Mouse (Mus musculus): Measurements from ENCODE around the gene Nepn.
A peak's percentile ranks its signal among the peaks of the same experiment; 100 is the strongest.
"Not testable (repeated sequence)": the region's sequence is repeated elsewhere in the genome, so short reads cannot be mapped to it uniquely, and the experiment has no call there.

Gene Nepn

DNA sequence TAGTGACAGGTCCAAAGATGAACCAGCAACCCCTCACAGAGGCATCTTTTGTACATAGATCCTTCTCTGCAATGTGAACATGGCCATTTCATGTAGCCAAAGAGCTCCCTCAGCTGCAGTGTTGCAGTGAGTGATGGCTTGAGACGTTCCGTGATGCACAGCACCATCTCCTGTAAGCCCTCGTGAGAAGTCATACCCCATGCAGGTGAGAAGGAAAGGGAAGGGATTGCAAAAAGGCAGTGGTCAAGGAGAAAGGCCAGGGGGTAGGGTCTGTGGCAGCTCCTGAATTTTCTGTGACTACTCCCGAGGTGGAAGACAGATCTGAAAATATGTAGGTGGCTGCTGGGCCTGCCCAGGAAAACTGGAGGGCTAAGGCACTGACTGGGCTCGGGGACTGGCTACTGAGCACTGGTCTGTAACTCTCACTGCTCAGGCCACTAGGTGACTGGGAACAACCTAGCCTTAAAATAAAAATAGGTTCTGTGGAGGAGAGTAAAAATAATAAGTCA is at the start of gene Nepn:
Nepn (plus strand) TSS at position 51 of the 509 bp plus-strand sequence.
- no peak for DNase-seq (ENCODE audit: low spot score in 2 of 2)

DNA sequence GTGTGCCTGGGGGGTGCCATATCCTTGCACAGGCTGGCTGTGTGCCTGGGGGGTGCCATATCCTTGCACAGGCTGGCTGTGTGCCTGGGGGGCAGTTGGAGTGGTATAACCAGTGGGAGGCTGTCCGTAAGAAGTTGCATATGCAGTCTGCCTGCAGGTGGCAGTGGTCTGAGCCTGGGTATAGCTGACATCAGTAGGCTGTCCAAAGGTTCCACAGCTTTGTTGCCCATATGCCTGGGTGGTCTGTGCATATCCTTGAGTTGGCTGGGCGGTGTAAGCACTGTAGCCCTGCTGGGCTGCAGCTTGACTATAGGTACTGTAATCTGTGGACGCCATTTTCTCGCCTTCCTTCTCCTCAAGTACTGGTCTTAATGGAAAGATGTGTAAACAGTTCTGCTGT is 45.4 kb upstream of the Nepn start:
- not testable (repeated sequence) for DNase-seq (ENCODE audit: low spot score in 2 of 2)

DNA sequence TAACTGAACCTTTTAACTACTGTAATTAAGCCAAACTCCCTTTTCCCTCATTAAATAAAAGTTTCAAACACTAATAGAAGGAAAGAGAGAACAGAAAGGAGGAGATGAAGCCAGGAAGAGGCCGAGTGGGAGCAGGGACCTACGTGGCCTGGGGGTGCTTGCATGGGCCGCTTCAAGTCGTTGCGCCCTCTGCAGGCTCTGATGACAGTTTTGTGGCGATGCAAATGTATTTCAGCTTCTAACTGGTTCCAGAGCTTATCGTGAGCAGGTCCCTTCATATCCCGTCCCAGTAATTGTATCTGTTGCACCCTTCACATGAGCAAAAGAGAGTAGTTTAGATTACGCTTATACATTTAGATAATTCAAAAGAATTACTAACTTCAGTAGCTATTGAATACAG is 35.6 kb upstream of the Nepn start:
- no peak for DNase-seq (ENCODE audit: low spot score in 2 of 2)

DNA sequence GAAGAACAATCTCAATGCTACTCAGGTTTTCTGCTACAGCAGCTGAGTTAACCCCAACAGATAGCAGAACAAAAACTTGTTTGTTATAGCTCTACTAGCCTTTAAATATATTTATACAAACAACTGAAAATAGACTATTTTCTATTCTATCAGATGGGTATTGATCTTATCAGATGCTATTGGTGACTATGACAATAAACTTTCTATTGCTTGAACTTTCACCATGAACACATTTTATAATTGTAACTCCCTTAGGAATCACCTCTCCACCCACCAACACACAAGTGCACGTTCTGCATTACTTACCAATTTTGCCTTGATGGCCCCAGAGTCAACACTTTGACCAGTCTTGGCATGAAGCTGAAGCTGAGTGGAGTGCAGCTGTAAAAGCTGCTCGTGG is 30.3 kb upstream of the Nepn start, which contains the start of gene Gm26741:
Gm26741 (plus strand) TSS at position 301 of the 400 bp plus-strand sequence.
- no peak for DNase-seq (ENCODE audit: low spot score in 2 of 2)

DNA sequence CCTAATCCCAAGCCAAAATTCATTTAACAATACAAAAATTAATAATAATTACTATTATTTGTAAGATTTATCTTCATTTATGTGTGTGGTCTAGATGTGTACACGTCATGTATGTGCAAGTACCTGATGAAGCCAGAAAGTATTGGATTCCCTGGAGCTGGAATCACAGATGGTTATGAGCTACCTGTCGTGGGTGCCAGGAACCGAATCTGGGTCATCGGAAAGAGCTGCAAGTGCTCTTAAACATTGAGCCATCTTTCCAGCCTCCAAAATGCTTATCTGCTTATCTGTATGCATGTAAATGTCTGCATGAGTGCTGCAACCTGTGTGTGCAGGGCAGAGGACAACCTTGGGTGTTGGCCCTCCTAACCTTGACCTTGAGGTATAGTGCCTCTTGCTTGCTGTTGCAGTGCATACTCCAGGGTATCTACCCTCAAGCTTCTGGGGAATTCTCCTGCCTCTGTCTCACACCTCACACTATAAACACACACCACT is 28.5 kb upstream of the Nepn start:
- no peak for DNase-seq (ENCODE audit: low spot score in 2 of 2)

DNA sequence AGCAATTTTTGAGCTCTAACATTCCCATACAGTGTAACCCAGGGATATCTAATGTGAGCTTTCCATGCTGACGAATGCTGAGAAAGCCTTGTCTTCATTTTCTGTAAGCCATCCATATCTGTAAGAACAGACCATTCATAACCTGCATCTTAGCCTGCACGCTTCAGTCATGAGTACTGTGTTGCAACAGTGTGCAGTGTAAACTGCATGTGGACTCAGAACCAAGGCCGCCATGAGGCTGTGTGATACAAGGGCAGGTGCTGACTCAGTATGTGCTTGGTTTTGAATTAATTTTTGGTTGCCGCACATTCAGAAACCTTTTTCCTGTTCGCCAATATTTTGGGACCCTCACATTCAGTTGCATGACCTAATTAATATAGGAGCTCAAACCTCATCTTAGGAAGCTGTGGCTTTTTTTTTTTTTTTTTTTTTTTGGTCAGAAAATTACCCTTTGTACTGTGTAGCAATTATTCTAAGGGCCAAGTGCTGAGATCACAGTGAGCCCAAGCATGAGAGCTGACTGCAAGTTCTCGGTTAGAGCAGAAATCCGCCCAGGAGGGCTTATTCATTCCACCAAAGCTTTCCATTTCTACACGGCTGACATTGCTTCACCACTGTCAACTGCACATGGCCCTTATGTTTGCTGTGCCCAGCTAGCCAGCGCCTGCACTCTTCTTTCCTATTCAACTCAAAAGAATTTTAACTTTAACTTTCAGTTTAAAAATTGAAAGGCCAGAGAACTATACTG is 27.7 kb upstream of the Nepn start:
- DNase-seq (ENCODE audit: low spot score in 2 of 2), result no peak

DNA sequence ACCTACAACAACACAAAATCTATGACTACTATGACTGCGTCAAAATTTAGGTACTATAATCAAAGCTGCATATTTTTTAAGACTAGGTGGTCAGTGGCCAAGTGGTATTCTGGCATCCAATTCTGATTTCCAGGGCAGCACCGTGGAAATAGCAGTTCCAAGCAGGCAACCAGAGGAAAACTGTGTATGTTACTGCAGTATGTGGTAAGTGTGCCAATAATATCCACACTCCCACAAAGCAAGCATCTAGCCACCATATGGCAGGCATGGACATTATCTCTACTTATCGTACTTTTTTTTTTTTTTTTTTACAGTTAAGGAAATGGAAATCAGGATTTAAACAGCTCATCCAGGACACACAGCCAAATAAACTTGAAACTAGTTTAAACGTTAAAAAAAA is 20.4 kb upstream of the Nepn start:
- DNase-seq (ENCODE audit: low spot score in 2 of 2), result no peak

DNA sequence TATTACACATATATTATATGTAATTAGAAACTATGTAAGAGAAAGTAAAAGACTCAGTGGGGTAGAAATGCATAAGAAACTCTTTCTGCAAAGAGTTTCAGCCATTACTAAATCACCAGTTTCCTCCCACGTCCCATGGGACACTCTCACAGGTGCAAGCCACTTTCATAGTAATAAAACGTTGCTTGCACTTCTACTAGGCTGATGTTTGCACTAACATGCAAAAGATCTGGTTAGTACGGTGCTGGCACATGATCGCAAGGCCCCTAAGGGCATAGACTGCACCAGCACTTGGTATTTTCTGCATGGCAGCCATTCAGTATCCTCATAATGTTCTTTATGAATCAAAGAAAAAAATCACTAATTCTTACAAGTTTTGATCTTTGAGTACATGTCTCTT is 14.9 kb upstream of the Nepn start:
- DNase-seq (ENCODE audit: low spot score in 2 of 2), result no peak

DNA sequence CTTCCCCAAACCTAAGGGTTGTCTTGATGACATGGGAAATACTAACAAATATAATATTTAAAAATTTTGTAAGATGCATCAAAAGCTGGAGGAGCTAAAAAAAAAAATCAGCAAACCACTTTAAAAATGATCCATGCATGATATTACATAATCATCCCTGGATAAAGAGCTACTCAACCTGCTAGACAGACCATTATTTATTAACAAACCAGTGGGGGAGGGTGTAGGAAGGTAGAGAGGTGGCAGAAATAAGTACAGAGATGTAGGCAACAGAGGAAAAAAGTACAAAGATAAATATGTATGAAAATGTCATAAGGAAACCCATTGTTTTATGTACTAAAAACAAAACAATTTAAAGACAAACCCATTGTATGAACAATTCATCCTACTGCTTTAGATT is 14.1 kb upstream of the Nepn start:
- DNase-seq (ENCODE audit: low spot score in 2 of 2), result no peak

DNA sequence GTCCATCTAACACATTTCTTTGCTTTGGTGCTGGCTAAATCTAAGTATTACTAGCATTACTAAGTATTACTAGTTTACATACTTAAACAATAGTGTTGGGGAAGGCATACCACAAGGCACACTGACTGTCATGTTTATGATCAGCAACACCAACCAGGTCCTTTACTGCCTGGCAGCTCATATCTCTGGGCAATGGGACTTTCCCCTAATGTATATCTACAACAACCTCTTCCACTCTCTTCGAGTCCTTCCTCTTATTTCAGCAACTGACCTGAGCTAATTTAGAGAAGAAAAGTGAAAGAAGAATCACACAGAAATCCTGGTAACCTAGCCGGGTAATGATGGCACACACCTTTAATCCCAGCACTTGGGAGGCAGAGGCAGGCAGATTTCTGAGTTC is 12.3 kb upstream of the Nepn start:
- DNase-seq (ENCODE audit: low spot score in 2 of 2), result no peak

DNA sequence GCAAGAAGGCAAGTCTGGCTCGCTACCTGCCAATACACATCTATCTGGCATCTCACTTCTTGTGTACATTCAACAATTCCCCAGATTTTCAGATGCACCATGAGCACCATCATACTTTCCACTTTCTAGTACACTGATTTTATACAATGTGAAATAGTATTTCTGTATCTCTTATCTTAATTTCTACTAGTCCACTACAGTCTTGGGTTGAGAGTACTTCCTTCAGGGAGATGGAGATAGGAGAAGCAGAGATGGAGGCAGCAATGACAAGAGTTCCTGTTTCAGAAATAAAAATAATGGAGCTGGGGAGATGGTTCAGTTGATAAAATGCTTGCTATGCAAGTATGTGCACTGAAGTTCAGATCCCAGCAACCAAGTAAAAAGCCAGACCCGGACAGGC is 11.0 kb upstream of the Nepn start:
- no peak for DNase-seq (ENCODE audit: low spot score in 2 of 2)

DNA sequence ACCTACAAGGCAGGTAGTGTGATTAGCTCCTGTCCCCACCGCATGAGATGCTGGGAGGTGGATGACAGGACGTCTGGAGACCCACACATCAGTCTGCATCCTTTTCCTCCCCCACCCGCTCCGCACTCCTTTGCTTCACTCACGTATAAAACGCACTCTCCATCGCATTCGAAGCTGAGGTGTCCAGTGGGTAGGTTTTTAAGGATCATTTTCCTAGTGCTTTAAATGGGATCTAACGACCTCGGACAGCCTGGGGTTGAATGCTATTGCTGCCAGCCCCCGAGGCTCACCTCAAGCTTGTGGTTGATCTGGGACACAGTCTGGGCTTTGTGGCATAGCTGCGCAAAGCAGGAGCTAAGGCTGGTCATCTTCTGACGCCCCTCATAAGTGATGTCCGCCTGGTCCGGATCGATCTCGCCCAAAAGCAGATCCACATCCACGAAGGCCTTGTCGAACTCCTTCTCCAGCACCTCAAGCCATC is 7.4 kb upstream of the Nepn start:
- DNase-seq (ENCODE audit: low spot score in 2 of 2), result peak in 1 of 2 experiments; percentile 10

DNA sequence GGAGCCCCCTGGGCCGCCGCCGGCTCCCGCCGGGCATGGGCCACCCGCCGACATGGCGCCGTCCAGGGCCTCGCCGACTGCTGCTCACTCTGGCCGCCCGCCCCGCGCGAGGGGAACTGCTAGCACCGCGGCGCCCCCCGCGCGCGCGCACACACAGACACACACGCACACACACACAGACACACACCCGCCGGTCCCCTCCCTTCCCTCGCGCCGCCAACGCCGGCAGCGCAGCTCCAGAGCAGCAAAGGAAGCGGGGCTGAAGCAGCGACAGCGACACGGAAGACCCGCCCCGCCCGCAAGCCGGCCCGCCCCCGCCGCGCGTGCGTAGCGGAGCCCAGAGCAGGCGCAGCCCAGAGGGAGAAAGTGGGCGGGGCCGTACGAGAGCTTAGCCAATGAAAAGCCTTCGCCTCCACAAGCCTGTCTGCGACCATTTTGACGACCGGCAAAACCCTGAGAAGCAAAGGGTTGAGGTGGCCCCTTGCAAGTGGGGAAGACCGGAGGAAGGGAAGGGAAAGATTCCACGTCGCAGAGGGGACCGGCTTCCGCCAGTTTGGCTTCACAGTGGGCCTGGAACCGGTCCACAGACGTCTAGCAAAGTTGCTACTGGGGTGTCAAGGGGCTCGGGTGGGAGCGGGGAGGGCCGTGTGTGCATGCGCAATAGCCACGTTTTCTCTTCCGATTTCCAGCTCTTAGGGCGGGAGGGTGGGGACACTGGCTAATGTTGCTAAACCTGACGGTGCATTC is 6.8 kb upstream of the Nepn start, which contains the start of gene Gopc:
Gopc (minus strand) TSS at position 280 of the 747 bp plus-strand sequence.
- DNase-seq (ENCODE audit: low spot score in 2 of 2), result peak; percentile 95 to 98

DNA sequence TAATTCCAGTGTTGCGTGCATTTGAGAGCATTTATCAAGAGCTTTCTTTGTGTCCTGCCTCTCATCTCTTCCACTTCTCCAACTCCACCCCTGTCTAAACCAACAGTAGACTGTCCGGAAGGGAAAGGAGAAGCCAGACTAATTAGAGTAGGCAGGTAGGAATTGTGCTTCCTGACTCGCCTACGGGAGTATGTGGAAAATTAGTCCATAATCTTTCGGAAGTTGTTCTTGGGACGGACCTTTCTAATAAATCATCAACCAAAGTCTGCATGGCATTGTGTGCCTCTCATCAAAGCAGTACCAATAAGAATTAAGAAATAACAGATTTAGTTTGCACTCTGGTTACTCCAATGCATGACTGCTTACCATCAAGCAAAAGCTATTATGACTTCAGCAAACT is 5.8 kb upstream of the Nepn start:
- no peak for DNase-seq (ENCODE audit: low spot score in 2 of 2)

DNA sequence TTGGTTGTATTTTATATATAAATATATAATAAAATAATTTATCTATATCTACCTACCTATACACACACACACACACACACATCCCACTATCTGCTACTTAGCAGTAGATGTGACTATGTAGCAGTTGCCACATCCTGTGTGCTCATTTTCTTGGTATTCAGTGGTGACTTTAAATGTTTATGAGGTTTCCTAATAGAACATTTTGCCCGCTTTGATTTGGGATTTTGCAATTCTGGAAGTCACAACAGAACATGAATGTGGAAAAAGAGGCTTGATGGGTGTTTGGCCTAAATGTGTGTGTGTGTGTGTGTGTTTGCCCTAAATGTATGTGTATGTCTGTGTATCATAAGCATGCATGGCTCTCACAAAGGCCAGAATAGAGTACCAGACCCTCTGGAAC is 5.2 kb upstream of the Nepn start:
- DNase-seq (ENCODE audit: low spot score in 2 of 2), result no peak

DNA sequence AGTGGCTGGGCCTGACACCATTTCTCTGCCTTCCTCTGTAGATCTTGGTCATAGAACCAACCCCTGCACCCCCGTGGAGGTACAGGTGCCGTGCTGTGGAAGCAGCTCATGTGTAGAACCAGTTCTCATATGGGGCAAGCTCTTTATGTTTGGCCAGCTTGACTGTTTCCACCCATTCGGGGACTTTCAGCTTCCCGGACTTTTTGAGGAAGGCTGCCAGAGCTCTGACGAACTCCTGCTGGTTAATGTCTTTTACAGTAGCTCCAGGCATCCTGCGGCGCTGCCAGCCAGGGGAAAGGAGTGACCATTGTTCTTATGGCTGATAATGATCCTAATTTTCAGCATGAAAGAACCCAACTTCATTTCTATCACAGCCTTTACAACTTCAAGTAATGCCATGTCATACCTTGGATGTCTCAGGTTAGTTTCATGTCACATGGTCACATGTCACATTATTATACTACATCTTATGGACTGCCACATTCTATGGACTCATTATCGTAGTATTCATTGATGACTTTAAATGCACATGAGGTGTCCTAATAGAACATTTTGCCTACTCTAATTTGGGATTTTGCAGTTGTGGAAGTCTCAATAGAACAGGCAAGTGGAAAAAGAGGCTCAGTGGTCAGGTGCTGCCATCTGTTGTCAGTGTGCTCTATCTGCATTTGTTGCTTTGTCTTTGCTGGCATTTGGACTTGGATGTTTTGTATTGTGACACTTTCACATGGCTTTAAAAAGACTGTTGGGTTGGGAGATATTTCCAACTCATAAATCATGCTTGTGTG is 3.8 kb upstream of the Nepn start:
- DNase-seq (ENCODE audit: low spot score in 2 of 2), result peak in 1 of 2 experiments; percentile 37

DNA sequence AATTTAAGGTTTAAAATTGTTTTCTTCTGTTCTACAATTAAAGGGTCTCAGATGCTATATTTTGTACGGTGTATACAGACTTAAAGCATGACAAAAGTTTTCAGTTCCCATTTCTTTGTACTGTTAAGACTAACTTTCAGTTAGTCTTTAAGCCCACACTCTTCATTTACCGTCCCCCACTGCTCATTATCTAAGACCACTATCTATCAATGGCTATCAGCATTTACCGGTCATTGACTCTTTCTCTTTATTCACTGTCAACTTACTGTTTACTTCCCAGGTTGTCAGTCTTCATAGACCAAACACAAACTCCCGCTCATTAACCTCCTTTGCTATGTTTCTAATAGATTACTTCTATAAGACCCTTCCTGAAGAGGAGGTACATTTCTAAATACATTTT is 1.6 kb upstream of the Nepn start:
- DNase-seq (ENCODE audit: low spot score in 2 of 2), result no peak

DNA sequence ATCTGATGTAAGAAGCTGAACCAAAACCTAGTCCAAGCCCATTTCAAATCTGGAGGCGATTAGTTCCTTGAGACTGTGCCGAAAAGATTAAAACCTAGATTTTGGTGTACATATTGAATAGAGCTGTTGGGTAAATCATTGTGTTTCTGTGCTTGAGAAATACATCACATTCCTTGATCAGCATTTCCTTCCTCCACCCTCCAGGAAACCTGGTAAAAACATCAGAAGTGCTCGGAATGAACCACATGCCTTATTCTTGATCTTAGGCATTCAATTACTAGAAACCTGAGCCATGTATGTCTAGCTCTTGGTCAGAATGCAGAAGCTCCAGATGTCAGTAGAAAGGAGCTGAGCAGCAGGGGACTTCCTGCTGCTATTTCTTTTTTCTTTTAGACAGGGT is 666 bp downstream of the Nepn start:
- no peak for DNase-seq (ENCODE audit: low spot score in 2 of 2)

DNA sequence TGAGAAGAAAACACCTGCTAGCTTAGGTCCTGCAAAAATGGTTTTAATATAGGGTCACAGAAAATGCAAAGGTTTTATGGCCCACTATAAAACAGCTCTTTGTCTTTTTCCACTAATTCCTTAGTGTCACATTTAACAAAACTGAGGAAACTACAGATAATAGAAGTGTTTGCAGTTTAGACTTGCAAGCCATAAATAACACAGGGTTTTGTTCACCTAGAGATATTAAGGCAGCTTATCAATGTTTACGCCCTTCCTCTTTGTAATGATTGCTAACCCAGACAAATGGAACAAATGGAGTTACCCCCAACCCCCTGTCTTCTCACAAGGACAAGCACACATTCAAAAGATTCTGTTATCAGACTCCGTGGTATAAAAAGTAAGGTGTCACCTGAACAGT is 2.4 kb downstream of the Nepn start:
- DNase-seq (ENCODE audit: low spot score in 2 of 2), result no peak

DNA sequence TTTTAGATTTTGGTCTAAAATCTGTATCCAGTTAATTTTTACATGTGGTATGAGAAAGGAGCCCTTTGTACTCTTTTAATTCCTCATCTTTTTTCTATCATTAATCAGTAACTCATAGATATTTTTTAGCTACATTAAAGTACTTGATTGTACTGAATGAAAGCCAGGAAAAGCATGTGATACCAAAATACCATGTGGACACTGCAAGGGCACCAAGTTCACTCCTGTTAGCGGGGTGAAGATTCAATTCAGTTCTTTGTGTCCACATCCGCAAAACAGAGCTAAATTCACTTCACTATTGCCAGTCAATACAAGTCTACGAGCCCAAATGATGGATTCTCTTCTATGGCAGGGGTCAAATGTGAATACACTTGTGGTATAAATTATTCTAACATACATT is 7.9 kb downstream of the Nepn start:
- no peak for DNase-seq (ENCODE audit: low spot score in 2 of 2)

DNA sequence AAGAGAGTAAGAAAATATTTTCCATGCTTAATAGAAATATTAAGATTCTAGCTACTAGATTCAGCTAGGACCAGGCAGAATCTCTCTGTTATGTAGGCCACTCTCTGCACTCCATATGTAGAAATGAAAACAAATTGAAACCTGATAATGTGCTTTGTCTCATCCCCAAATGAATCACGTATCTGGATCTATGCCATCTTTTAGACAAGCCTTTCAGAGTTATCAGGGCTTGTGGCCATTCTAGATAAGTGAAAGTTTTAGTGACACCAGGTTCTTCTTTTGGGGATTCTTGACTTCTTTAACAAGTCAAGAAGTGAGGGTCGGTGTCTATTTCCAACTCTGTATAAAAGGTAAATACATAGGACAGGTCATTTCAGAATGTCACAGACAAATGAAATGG is 9.9 kb downstream of the Nepn start:
- DNase-seq (ENCODE audit: low spot score in 2 of 2), result no peak

DNA sequence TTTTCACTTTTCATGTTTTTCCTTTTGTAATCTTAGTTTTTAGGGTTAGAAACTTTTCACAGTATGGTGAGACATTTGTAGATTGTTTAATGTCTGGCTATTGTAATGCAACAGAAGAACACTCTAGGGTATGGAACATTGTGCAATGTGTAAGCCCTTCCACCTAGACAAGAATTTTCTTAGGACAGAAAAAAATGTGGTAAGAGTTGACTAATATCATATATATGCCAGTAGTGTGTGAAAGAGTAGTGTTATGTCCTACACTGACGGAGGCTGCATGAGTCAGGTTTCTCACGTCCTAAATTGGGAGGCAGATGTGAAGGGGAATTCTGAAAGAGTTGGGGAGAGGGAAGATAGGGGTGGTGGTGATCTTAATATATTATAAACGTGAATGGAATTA is 10.9 kb downstream of the Nepn start:
- no peak for DNase-seq (ENCODE audit: low spot score in 2 of 2)

Measured in thymus, postnatal 10 days (tissue).